Mouse (Mus musculus) heart, adult 2 months (tissue): Measurements from ENCODE around the gene Zmynd11.

ENCODE experiments used
- EP300 ChIP-seq: fragments of 200-500 bp; IDR thresholded peaks from 2 replicates; pipeline ENCODE4 v1.6.1; 2011; ENCODE audit warnings: low read depth, low read length, control low read depth; ENCODE audit not compliant: insufficient read depth
- POLR2A ChIP-seq: fragments of 200-500 bp; IDR thresholded peaks from 2 replicates; pipeline ENCODE4 v1.6.1; 2011; ENCODE audit warnings: mild to moderate bottlenecking, low read depth, low read length, control low read depth; ENCODE audit not compliant: insufficient read depth

DNA sequence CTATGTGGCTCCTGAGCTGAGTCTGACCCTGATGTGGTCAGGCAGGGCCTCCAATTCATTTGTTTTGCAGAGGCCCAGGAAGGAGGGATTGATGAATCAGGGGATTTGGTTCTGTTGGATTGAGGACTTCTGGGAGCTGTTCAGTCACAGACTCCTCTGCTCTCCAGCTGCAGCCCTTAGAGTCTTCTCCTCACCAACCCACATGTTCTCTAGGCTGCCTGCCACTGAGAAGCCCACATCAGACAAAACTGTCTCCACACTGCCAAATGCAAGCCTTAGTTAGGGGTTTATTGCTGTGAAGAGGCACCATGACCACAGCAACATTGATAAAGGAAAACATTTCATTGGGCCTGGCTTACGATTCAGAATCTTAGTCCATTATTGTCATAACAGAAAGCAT, 101.5 kb downstream of the Zmynd11 start:
- TF ChIP-seq POLR2A (no peak), EP300 (no peak)
